Mouse (Mus musculus) neural tube, embryonic 14.5 days (tissue): ENCODE measurements around the gene Mpc1. TPM values are rescaled to one million over a fixed set of nuclear protein-coding genes. Genes with fewer than 3 reads are reported as not detected.

Experiments
- ATAC-seq: fragments of 200-750 bp; cut with Nextera tagmentation; 2 replicates; pipeline ENCODE4 v1.8.0; 2017; ENCODE audit warnings: low read depth, mild to moderate bottlenecking, moderate TSS enrichment, moderate library complexity
- H3K27ac ChIP-seq: fragments of 300-500 bp; sonication (generic); 2 replicates; pipeline ENCODE4 v1.5.1; 2014; ENCODE audit warnings: low read depth, mild to moderate bottlenecking, control low read depth, low read length, moderate library complexity, mixed read lengths
- H3K27me3 ChIP-seq: fragments of 300-500 bp; sonication (generic); 2 replicates; pipeline ENCODE4 v1.6.1; 2014; ENCODE audit warnings: low read length; ENCODE audit not compliant: control insufficient read depth, insufficient read depth
- H3K36me3 ChIP-seq: fragments of 300-500 bp; sonication (generic); 2 replicates; pipeline ENCODE4 v1.6.1; 2014; ENCODE audit warnings: low read length, mixed read lengths; ENCODE audit not compliant: control insufficient read depth, insufficient read depth
- H3K4me1 ChIP-seq: fragments of 300-500 bp; sonication (generic); 2 replicates; pipeline ENCODE4 v1.6.1; 2014; ENCODE audit warnings: low read length; ENCODE audit not compliant: control insufficient read depth, insufficient read depth
- H3K4me2 ChIP-seq: fragments of 300-500 bp; sonication (generic); 2 replicates; pipeline ENCODE4 v1.6.1; 2014; ENCODE audit warnings: mild to moderate bottlenecking, low read depth, low read length, control low read depth
- H3K4me3 ChIP-seq: fragments of 300-500 bp; sonication (generic); 2 replicates; pipeline ENCODE4 v1.5.1; 2014; ENCODE audit warnings: low read depth, low read length, control low read depth, mixed read lengths
- H3K9ac ChIP-seq: fragments of 300-500 bp; sonication (generic); replicated peaks from 2 replicates; pipeline ENCODE4 v1.6.1; 2014; ENCODE audit warnings: low read depth, mild to moderate bottlenecking, control low read depth, low read length, mixed read lengths
- H3K9me3 ChIP-seq: fragments of 300-500 bp; sonication (generic); 2 replicates; pipeline ENCODE4 v1.6.1; 2016; ENCODE audit warnings: low read length; ENCODE audit not compliant: control insufficient read depth
- WGBS: fragments of 180-500 bp; shearing (Covaris S2); extraction: QIAGEN DNeasy Blood & Tissue Kit; methylation state at CpG from one replicate; pipeline ENCODE4 v1.1.7; 2014; 5-methylcytosine and 5-hydroxymethylcytosine counted together
- polyA plus RNA-seq: library from polyadenylated mRNA; unstranded; fragments of >200 nt; fragmentation: Nextera tagmentation; extraction: Ambion mirVana; gene quantifications from 2 replicates; pipeline ENCODE4 v1.2.1, GENCODE M21; 2014

Mpc1 gene
- polyA plus RNA-seq, 1 experiment from 2014 or later = 480 TPM

GRCm38 (mm10) chr17:8289993-8290679 is 7.4 kb downstream of the Mpc1 start:
- Histone ChIP-seq H3K4me1 (peaks cover 8% of the 10 kb centered on the region; the same call in 1 of the 2 replicates), H3K4me2 (no peak overlapping the region), H3K9me3 (no peaks in the 10 kb centered on the region), H3K9ac (no peak overlapping the region), H3K27me3 (no peaks in the 10 kb centered on the region), H3K27ac (no peak overlapping the region), H3K4me3 (no peak overlapping the region), H3K36me3 (no peaks in the 10 kb centered on the region)
- WGBS = 90% methylated on average over 3 of the region's 3 CpGs
- no peak for ATAC-seq

GRCm38 (mm10) chr17:8290736-8291135 is 8.0 kb downstream of the Mpc1 start:
- Histone ChIP-seq H3K36me3 (no peaks in the 10 kb centered on the region), H3K9ac (no peak overlapping the region), H3K27me3 (no peaks in the 10 kb centered on the region), H3K4me2 (no peak overlapping the region), H3K9me3 (no peaks in the 10 kb centered on the region), H3K4me3 (no peak overlapping the region), H3K27ac (no peak overlapping the region), H3K4me1 (0 out of 2 replicates have a peak, but pooled peaks cover 2% of the 10 kb centered on the region)
- no peak for ATAC-seq

GRCm38 (mm10) chr17:8295825-8296224 is 13.1 kb downstream of the Mpc1 start:
- H3K27me3 ChIP-seq = no peaks in the 10 kb centered on the region
- H3K4me1 ChIP-seq = no peaks in the 10 kb centered on the region
- H3K4me2 ChIP-seq = no peak overlapping the region
- no peaks in the 10 kb centered on the region for H3K9me3 ChIP-seq
- no peak for ATAC-seq
- no peak overlapping the region for H3K4me3 ChIP-seq
- peaks cover 7% of the 10 kb centered on the region; the same call in 1 of the 2 replicates for H3K36me3 ChIP-seq
- no peak overlapping the region for H3K9ac ChIP-seq
- no peak overlapping the region for H3K27ac ChIP-seq

GRCm38 (mm10) chr17:8296313-8296844 is 13.7 kb downstream of the Mpc1 start:
- H3K4me3 ChIP-seq = no peak overlapping the region
- H3K9ac ChIP-seq = no peak overlapping the region
- no peak overlapping the region for H3K4me2 ChIP-seq
- no peaks in the 10 kb centered on the region for H3K9me3 ChIP-seq
- H3K27ac ChIP-seq = no peak overlapping the region
- no peak for ATAC-seq
- H3K36me3 ChIP-seq = peaks cover 7% of the 10 kb centered on the region; the same call in 1 of the 2 replicates
- no peaks in the 10 kb centered on the region for H3K4me1 ChIP-seq
- 86% methylated on average over 9 of the region's 9 CpGs for WGBS
- H3K27me3 ChIP-seq = no peaks in the 10 kb centered on the region

GRCm38 (mm10) chr17:8297746-8298145 is 15.0 kb downstream of the Mpc1 start:
- Histone ChIP-seq H3K9ac (no peak overlapping the region), H3K9me3 (no peaks in the 10 kb centered on the region), H3K4me2 (no peak overlapping the region), H3K4me3 (no peak overlapping the region), H3K36me3 (peaks cover 7% of the 10 kb centered on the region; the same call in 1 of the 2 replicates), H3K27ac (no peak overlapping the region), H3K4me1 (no peaks in the 10 kb centered on the region), H3K27me3 (no peaks in the 10 kb centered on the region)
- 84% methylated on average over 5 of the region's 5 CpGs for WGBS
- no peak for ATAC-seq

- no peak overlapping the region for H3K27ac ChIP-seq
- WGBS = 95% methylated on average over 2 of the region's 2 CpGs
- no peaks in the 10 kb centered on the region for H3K9me3 ChIP-seq
- peaks cover 7% of the 10 kb centered on the region; the same call in 1 of the 2 replicates for H3K36me3 ChIP-seq
- no peaks in the 10 kb centered on the region for H3K4me1 ChIP-seq
- no peak overlapping the region for H3K9ac ChIP-seq
- H3K4me3 ChIP-seq = no peak overlapping the region
- no peak overlapping the region for H3K4me2 ChIP-seq
- no peaks in the 10 kb centered on the region for H3K27me3 ChIP-seq
- no peak for ATAC-seq
Observed at GRCm38 (mm10) chr17:8298281-8298680, 15.6 kb downstream of the Mpc1 start.

- Histone ChIP-seq H3K4me3 (no peak overlapping the region), H3K36me3 (peaks cover 7% of the 10 kb centered on the region; the same call in 1 of the 2 replicates), H3K9me3 (no peaks in the 10 kb centered on the region), H3K27ac (no peak overlapping the region), H3K4me2 (no peak overlapping the region), H3K27me3 (no peaks in the 10 kb centered on the region), H3K4me1 (no peaks in the 10 kb centered on the region), H3K9ac (no peak overlapping the region)
- no peak for ATAC-seq
Observed at GRCm38 (mm10) chr17:8299524-8299923, 16.8 kb downstream of the Mpc1 start.

- H3K27me3 ChIP-seq = no peaks in the 10 kb centered on the region
- no peak overlapping the region for H3K4me2 ChIP-seq
- peaks cover 7% of the 10 kb centered on the region; the same call in 1 of the 2 replicates for H3K36me3 ChIP-seq
- no peak overlapping the region for H3K27ac ChIP-seq
- H3K9ac ChIP-seq = no peak overlapping the region
- H3K9me3 ChIP-seq = no peaks in the 10 kb centered on the region
- no peaks in the 10 kb centered on the region for H3K4me1 ChIP-seq
- ATAC-seq = no peak
- H3K4me3 ChIP-seq = no peak overlapping the region
- WGBS = 76% methylated on average over 4 of the region's 4 CpGs
Observed at GRCm38 (mm10) chr17:8301515-8301914, 18.8 kb downstream of the Mpc1 start.

GRCm38 (mm10) chr17:8302772-8303438 is 20.2 kb downstream of the Mpc1 start:
- Histone ChIP-seq H3K36me3 (peaks cover 4% of the 10 kb centered on the region; the same call in 1 of the 2 replicates), H3K27me3 (no peaks in the 10 kb centered on the region), H3K9ac (no peak overlapping the region), H3K4me2 (no peak overlapping the region), H3K9me3 (no peaks in the 10 kb centered on the region), H3K27ac (no peak overlapping the region), H3K4me1 (no peaks in the 10 kb centered on the region), H3K4me3 (no peak overlapping the region)
- 66% methylated on average over 7 of the region's 7 CpGs for WGBS
- ATAC-seq = no peak
